26 mouse cellular contexts compared by ENCODE assay signal in genomic region chr2:126424714-126425113, GRCm38 (mm10).
DNase-seq lines count a peak whose midpoint lies in the region; ATAC-seq and TF ChIP-seq lines count a peak whose summit lies in the region.
"Had no signal": no experiment of that assay in that cellular context is flagged by ENCODE, and none has a peak within 500 bp of the region (broad histone marks: within the 10 kb centered on the region; RNA-seq: fewer than 3 reads in every experiment).

No protein-coding gene starts in this region.

- no peaks in the 10 kb centered on the region for H3K9me3 ChIP-seq in hindbrain, postnatal 0 days (ENCODE audit: low read length)
- H3K9me3 ChIP-seq in hindbrain, embryonic 10.5 days = no peaks in the 10 kb centered on the region
- H3K9me3 ChIP-seq in forebrain, postnatal 0 days (ENCODE audit: low read length) = no peaks in the 10 kb centered on the region
- H3K9me3 ChIP-seq: embryonic facial prominence, embryonic 10.5 days; G1E; limb, embryonic 12.5 days; lung, embryonic 15.5 days had no signal

- H3K27me3 ChIP-seq in cerebellum, adult 2 months (ENCODE audit: control insufficient read depth, insufficient read depth, low read length) = no peaks in the 10 kb centered on the region; the same call in 1 of the 2 replicates
- no peaks in the 10 kb centered on the region for H3K27me3 ChIP-seq in hindbrain, postnatal 0 days (ENCODE audit: insufficient read depth, low read length)
- H3K27me3 ChIP-seq in hindbrain, embryonic 10.5 days (ENCODE audit: insufficient read depth, poor library complexity, severe bottlenecking) = no peaks in the 10 kb centered on the region
- H3K27me3 ChIP-seq in forebrain, postnatal 0 days (ENCODE audit: insufficient read depth, low read length) = no peaks in the 10 kb centered on the region
- H3K27me3 ChIP-seq: lung, embryonic 15.5 days had no signal

- peak; percentile 10 to 50 for DNase-seq in cerebellum, adult 2 months
- no peak for DNase-seq in cerebellum, adult 11-12 months
- DNase-seq in hindbrain, postnatal 0 days (ENCODE audit: low spot score) = peak; percentile 64
- DNase-seq in hindbrain, embryonic 10.5 days (ENCODE audit: low spot score) = no peak
- DNase-seq in cerebellum, adult 9-11 months = peak; percentile 8
- DNase-seq in forebrain, postnatal 0 days = peak; percentile 30
- DNase-seq in lung, postnatal 10 days = no peak
- no peak for DNase-seq in frontal cortex, postnatal 36 days (ENCODE audit: low spot score in 2 of 2)
- DNase-seq: adrenal gland, postnatal 14 days; gastrocnemius, postnatal 14 days; heart, adult 18-20 months; heart, postnatal 4 days; kidney, adult 9 months; kidney, postnatal 25 days; right cerebral cortex, postnatal 14 days; thymus, postnatal 36 days had no signal

- no peak overlapping the region for H3K27ac ChIP-seq in cerebellum, adult 2 months (ENCODE audit: insufficient read depth, low read length)
- no peak overlapping the region for H3K27ac ChIP-seq in hindbrain, postnatal 0 days
- H3K27ac ChIP-seq in hindbrain, embryonic 10.5 days = no peak overlapping the region
- H3K27ac ChIP-seq in forebrain, postnatal 0 days (ENCODE audit: low read depth, low read length) = no peak overlapping the region
- H3K27ac ChIP-seq: embryonic facial prominence, embryonic 10.5 days; left cerebral cortex, adult 2 months; limb, embryonic 12.5 days; liver, embryonic 14.5 days; lung, embryonic 15.5 days; macrophage had no signal

- no peak overlapping the region for H3K4me3 ChIP-seq in cerebellum, adult 2 months (replicated peaks; ENCODE audit: insufficient read depth, low read depth, low read length)
- H3K4me3 ChIP-seq in hindbrain, postnatal 0 days (ENCODE audit: low read length) = no peak overlapping the region
- no peak overlapping the region for H3K4me3 ChIP-seq in hindbrain, embryonic 10.5 days
- H3K4me3 ChIP-seq in forebrain, postnatal 0 days (ENCODE audit: low read depth, low read length) = no peak overlapping the region
- H3K4me3 ChIP-seq: embryonic facial prominence, embryonic 10.5 days; left cerebral cortex, adult 2 months; limb, embryonic 12.5 days; lung, embryonic 15.5 days; myocyte had no signal

- H3K36me3 ChIP-seq in hindbrain, postnatal 0 days (ENCODE audit: insufficient read depth, low read length) = no peaks in the 10 kb centered on the region
- no peaks in the 10 kb centered on the region for H3K36me3 ChIP-seq in hindbrain, embryonic 10.5 days
- H3K36me3 ChIP-seq in forebrain, postnatal 0 days (ENCODE audit: insufficient read depth) = no peaks in the 10 kb centered on the region
- H3K36me3 ChIP-seq: embryonic facial prominence, embryonic 10.5 days; G1E; limb, embryonic 12.5 days; lung, embryonic 15.5 days had no signal

- H3K9ac ChIP-seq in hindbrain, postnatal 0 days (replicated peaks; ENCODE audit: low read length) = no peak overlapping the region
- no peak overlapping the region for H3K9ac ChIP-seq in forebrain, postnatal 0 days
- H3K9ac ChIP-seq: limb, embryonic 12.5 days; liver, embryonic 14.5 days; lung, embryonic 15.5 days had no signal

- no peak for TF ChIP-seq POLR2A in cerebellum, adult 2 months (IDR thresholded peaks at IDR 0.05; ENCODE audit: borderline replicate concordance, insufficient read depth, low read length)

- TF ChIP-seq CTCF in cerebellum, adult 2 months (IDR thresholded peaks at IDR 0.05; ENCODE audit: borderline replicate concordance, insufficient read depth, low read depth, low read length) = no peak
- no peak for TF ChIP-seq CTCF in hindbrain, postnatal 0 days (IDR thresholded peaks at IDR 0.05; ENCODE audit: low read depth)
- TF ChIP-seq CTCF in forebrain, postnatal 0 days (IDR thresholded peaks at IDR 0.05; ENCODE audit: low read depth) = no peak

- ATAC-seq in hindbrain, postnatal 0 days = peak; percentile 53; the same call in 1 of the 2 replicates
- peak; percentile 60; the same call in 1 of the 2 replicates for ATAC-seq in forebrain, postnatal 0 days
- ATAC-seq: activated CD4-positive, CD25-positive, alpha-beta regulatory T cell, adult 4 months had no signal

- H3K4me2 ChIP-seq in hindbrain, postnatal 0 days (ENCODE audit: low read depth, low read length) = 0 out of 2 replicates have a peak overlapping the region, but pooled peaks have one; percentile 3
- peak overlapping the region; percentile 21 for H3K4me2 ChIP-seq in forebrain, postnatal 0 days (ENCODE audit: low read depth)
- H3K4me2 ChIP-seq: limb, embryonic 12.5 days; lung, embryonic 15.5 days; midbrain, embryonic 11.5 days had no signal

- 4% methylated on average over 8 of the region's 8 CpGs for WGBS in cerebellum, adult 2 months
- WGBS in hindbrain, postnatal 0 days = 49% methylated on average over 8 of the region's 8 CpGs
- WGBS in hindbrain, embryonic 10.5 days = 90% methylated on average over 8 of the region's 8 CpGs
- WGBS in forebrain, postnatal 0 days = 31% methylated on average over 8 of the region's 8 CpGs

- no peaks in the 10 kb centered on the region; the same call in 1 of the 2 replicates for H3K4me1 ChIP-seq in cerebellum, adult 2 months (ENCODE audit: control insufficient read depth, insufficient read depth, low read length)
- no peaks in the 10 kb centered on the region for H3K4me1 ChIP-seq in hindbrain, postnatal 0 days (ENCODE audit: insufficient read depth, low read length)
- no peaks in the 10 kb centered on the region for H3K4me1 ChIP-seq in hindbrain, embryonic 10.5 days (replicated peaks)
- H3K4me1 ChIP-seq in forebrain, postnatal 0 days (ENCODE audit: insufficient read depth) = peaks cover 4% of the 10 kb centered on the region; the same call in 1 of the 2 replicates
- H3K4me1 ChIP-seq: embryonic facial prominence, embryonic 10.5 days; limb, embryonic 12.5 days; lung, embryonic 15.5 days had no signal

Comparison
In these comparisons a context has a peak if more than half of its experiments do, and no peak if none do; other contexts are left out.
1. DNase-seq: peak in cerebellum, adult 2 months (2 of 2), hindbrain, postnatal 0 days (single experiment), cerebellum, adult 9-11 months (single experiment) and forebrain, postnatal 0 days (single experiment); none in cerebellum, adult 11-12 months (single experiment), hindbrain, embryonic 10.5 days (single experiment), lung, postnatal 10 days (single experiment) and frontal cortex, postnatal 36 days (0 of 2).